Mouse (Mus musculus) bone marrow macrophage, adult 2 months (primary cell): ENCODE data around the gene Olfr458.

Experiments
- CTCF ChIP-seq: IDR thresholded peaks from 2 replicates; pipeline ENCODE4 v1.5.1; 2012; ENCODE audit warnings: low read depth, mild to moderate bottlenecking, low read length, moderate library complexity
- POLR2A ChIP-seq: IDR thresholded peaks from 2 replicates; pipeline ENCODE4 v1.6.1; 2012; ENCODE audit warnings: mild to moderate bottlenecking, low read depth, low read length, borderline replicate concordance

DNA sequence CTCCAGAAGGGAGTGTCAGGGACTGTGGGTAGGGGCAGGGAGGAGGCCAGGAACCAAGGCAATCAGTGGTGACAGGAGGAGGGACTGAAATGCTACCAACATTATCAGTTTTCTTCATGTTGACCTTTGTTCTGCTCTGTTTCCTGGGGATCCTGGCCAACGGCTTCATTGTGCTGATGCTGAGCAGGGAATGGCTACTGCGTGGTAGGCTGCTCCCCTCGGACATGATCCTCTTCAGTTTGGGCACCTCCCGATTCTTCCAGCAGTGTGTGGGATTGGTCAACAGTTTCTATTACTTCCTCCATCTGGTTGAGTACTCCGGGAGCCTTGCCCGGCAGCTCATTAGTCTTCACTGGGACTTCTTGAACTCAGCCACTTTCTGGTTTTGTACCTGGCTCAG lies 30.6 kb downstream of the Olfr458 start, which contains the start of gene Tas2r126:
- no peak for TF ChIP-seq POLR2A
- no peak for TF ChIP-seq CTCF
